Mouse (Mus musculus) CD8-positive naive resting alpha-beta T cell, adult 2 months (primary cell): ENCODE data around the gene Usp31.

Experiments used
- DNase-seq, 2 experiments: peaks; one replicate each; pipeline ENCODE4 v3.0.0; 2022; ENCODE audit warnings: low read depth in 2 of 2, low spot score in 2 of 2

Gene Usp31

GRCm38 (mm10) chr7:121660705-121661104, 46.3 kb downstream of the Usp31 start:
- no peak for DNase-seq

DNA sequence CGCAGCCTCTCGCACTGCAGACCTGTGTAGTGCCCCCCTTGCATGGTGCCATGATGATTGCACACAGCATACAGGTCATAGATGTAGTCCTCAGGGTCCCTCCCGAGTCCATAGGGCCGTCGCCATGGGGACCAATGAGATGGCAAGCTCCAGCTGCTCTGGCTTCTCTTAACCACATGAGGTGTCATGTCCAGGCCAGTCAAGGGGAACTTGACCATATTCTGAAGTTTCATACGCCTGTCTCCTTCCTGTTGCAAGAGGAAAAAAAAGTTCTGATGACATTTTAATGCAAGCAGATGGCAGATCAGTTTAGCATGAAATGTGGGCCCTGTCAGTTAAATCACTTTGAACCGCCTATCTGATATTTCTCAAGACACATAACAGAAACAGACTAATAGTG, 48.2 kb downstream of the Usp31 start:
- DNase-seq = no peak

- no peak for DNase-seq
These were observed 52.4 kb downstream of the Usp31 start for GRCm38 (mm10) chr7:121654675-121655074.

- DNase-seq = no peak
These were observed 54.4 kb downstream of the Usp31 start for GRCm38 (mm10) chr7:121652629-121653028.

- DNase-seq = no peak
These were observed 56.3 kb downstream of the Usp31 start for GRCm38 (mm10) chr7:121650724-121651123.

- peak in 1 of 2 experiments; percentile 35 for DNase-seq
These were observed 65.9 kb downstream of the Usp31 start for GRCm38 (mm10) chr7:121640998-121641762.

- no peak for DNase-seq
These were observed 70.3 kb downstream of the Usp31 start for GRCm38 (mm10) chr7:121636732-121637131.

DNA sequence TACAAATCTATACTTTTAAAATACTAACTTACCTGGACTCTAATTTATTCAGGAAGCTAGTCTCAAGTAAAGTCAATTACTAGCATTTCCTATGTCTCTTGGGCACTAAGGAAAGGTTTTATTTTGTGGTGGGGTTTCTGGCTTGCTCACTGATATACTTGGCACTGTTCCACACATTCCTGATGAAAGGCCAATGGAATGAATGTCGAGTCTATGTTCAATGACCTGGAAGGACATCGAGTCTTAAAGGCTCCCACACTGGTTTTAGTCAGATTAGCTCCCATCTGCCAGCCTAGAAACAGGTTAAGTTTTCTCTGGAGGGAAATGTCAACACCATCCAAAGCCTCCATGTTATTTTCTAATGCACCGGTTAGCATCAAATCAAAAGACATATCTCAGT, 72.8 kb downstream of the Usp31 start:
- DNase-seq = no peak

DNA sequence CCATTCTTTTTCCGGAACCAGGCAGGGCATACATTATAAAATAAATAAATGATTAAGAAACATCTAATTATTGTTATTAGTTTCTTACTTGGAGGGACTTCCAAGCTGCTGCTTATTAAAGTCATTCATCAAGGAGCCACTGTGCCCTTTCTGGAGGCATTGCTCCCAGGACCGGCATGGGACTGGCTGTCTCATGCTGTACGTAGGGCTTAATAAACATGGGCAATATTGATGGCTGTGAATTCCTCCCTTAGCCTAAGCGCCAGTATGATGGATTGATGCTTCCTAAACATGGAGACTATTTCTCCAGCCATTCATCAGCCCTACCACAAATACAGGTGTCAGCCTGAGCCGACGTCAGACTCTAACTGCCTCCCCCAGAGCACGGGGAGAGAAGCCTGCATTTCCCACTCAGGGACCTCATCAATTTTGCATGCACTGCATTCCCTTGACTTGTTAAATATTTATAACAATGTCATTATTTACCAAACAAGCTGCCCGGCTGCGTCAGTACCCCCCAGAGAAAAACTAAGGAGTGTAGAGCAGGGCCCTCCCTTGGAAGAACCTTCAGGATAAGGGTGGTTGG, 84.1 kb downstream of the Usp31 start:
- no peak for DNase-seq

DNA sequence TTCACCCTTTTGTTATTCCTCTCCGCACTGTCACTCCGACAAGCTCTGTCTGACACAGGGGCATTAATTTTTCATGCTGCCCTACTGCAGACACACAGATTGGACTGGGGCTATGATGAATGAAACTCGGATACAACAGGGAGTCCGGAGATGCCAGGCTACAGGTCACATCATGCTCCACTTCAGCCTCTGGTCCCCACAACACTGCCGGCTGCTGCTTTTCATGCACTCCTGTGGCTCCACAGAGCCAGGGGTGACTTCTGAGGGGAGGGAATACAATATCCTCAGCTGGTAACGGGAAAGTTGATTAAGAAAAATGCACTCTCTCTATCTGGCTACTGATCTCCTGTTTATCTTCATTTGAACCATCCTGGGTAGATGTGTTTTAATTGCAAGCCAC, 84.6 kb downstream of the Usp31 start:
- no peak for DNase-seq

DNA sequence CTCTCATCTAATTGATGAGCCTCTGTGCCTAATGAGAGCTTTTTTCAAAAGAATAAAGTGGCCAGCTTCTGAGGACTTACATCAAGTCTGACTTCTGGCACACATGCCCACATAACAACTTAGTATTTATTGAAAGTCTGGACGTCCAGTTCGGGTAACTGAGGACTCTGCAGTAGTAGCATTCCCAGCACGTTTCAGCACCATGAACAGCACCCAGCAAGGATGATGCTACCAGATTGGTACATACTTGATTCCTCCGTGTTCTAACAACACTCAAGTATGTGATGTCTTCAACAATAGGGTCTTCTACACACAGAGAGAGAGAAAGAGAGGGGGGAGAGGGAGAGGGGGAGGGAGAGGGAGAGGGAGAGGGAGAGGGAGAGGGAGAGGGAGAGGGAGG, 105.4 kb downstream of the Usp31 start:
- DNase-seq = no peak

DNA sequence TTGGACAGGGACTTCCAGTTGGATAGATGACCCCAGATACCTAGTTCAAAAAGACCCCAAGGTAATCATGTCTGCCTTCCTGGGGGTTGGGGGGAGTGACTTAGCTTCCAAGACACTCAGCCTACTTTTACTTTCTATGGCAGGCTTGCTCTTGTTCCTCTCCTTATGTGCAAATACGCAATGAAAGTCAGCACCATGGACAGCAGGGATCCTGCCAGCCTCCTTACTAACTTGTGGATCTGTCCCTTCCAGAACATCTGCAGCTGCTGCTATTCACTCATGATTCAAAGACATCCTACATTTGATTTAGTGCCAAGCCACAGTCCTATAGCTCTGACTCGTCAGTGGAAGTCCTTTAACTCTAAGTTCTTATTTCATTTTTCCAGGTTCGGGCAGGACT, 110.7 kb downstream of the Usp31 start:
- no peak for DNase-seq

GRCm38 (mm10) chr7:121595496-121595895, 111.6 kb downstream of the Usp31 start:
- no peak for DNase-seq

DNA sequence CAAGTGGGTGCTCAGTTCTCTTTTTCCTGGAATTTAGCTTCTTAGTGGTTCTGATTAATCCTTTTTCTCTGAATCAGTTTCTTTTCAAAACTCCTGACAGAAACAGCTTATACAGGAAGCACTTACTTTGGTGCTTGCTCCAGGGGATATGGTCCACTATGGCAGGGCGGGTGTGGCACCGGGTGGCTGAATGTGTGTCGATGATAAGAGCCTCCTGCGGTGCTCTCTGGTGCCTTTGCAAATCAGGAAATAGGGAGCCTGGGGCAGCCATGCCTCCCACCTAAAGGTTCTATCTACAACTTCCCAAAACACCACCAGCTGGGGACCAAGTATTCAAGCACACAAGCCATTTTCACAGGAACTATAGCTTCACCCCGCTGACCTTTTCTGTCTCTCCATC, 112.0 kb downstream of the Usp31 start:
- no peak for DNase-seq

GRCm38 (mm10) chr7:121594623-121595022, 112.4 kb downstream of the Usp31 start:
- DNase-seq = no peak
